Mouse (Mus musculus) megakaryocyte progenitor cell, adult 5-6 weeks (primary cell): ENCODE data around the gene Ssx2ip. TPM values are rescaled to one million over a fixed set of nuclear protein-coding genes. Genes with fewer than 3 reads are reported as not detected.
A peak's percentile ranks its signal among the peaks of the same experiment; 100 is the strongest.

Source experiments
- ATAC-seq: replicated peaks from 2 replicates; pipeline ENCODE4 v1.8.0; 2016; ENCODE audit warnings: mild to moderate bottlenecking, moderate TSS enrichment, inconsistent platforms; ENCODE audit not compliant: poor library complexity
- total RNA-seq, 2 experiments: library from RNA; stranded (forward) in 1 of 2; stranded (reverse) in 1 of 2; fragments of 157-497, 149-512 nt in 1 of 2; fragments of 200-1000 nt in 1 of 2; gene quantifications; 2 replicates each; pipeline versions ENCODE4 v1.2.3 to v1.2.4; 2015 to 2017

The Ssx2ip gene
- 13.2 and 16.2 TPM in 2 replicates for total RNA-seq (2015)
- 22.1 and 26.2 TPM in 2 replicates for total RNA-seq (2017)

- ATAC-seq = peak; percentile 89
Observed at GRCm38 (mm10) chr3:146404311-146405201, at the start of gene Ssx2ip. Ssx2ip (plus strand) TSS chr3:146404642.

- ATAC-seq = no peak
Observed at GRCm38 (mm10) chr3:146355146-146355545, 49.3 kb upstream of the Ssx2ip start.

GRCm38 (mm10) chr3:146365471-146365870 is 39.0 kb upstream of the Ssx2ip start:
- peak; percentile 61; the same call in 1 of the 2 replicates for ATAC-seq

- ATAC-seq = peak; percentile 81
Observed at GRCm38 (mm10) chr3:146367058-146367457, 37.4 kb upstream of the Ssx2ip start.

GRCm38 (mm10) chr3:146370553-146371095 is 33.8 kb upstream of the Ssx2ip start:
- no peak for ATAC-seq

GRCm38 (mm10) chr3:146371201-146371600 is 33.2 kb upstream of the Ssx2ip start:
- ATAC-seq = no peak

- ATAC-seq = no peak
Observed at GRCm38 (mm10) chr3:146374596-146375175, 29.8 kb upstream of the Ssx2ip start.

GRCm38 (mm10) chr3:146375224-146375657 is 29.2 kb upstream of the Ssx2ip start:
- ATAC-seq = no peak

- peak; percentile 61; the same call in 1 of the 2 replicates for ATAC-seq
Observed at GRCm38 (mm10) chr3:146376337-146377130, 27.9 kb upstream of the Ssx2ip start.

GRCm38 (mm10) chr3:146377216-146377615 is 27.2 kb upstream of the Ssx2ip start:
- no peak for ATAC-seq

GRCm38 (mm10) chr3:146378753-146379152 is 25.7 kb upstream of the Ssx2ip start:
- ATAC-seq = no peak

GRCm38 (mm10) chr3:146379740-146380466 is 24.5 kb upstream of the Ssx2ip start:
- ATAC-seq = no peak

GRCm38 (mm10) chr3:146380874-146381273 is 23.6 kb upstream of the Ssx2ip start:
- ATAC-seq = no peak

- ATAC-seq = peak; percentile 40
Observed at GRCm38 (mm10) chr3:146381471-146381870, 23.0 kb upstream of the Ssx2ip start.

GRCm38 (mm10) chr3:146386800-146387199 is 17.6 kb upstream of the Ssx2ip start:
- no peak for ATAC-seq

GRCm38 (mm10) chr3:146392656-146393321 is 11.7 kb upstream of the Ssx2ip start:
- 0 out of 2 replicates have a peak, but pooled peaks have one; percentile 22 for ATAC-seq

GRCm38 (mm10) chr3:146393641-146394100 is 10.8 kb upstream of the Ssx2ip start:
- ATAC-seq = peak; percentile 27; the same call in 1 of the 2 replicates

- no peak for ATAC-seq
Observed at GRCm38 (mm10) chr3:146396256-146396655, 8.2 kb upstream of the Ssx2ip start.

- ATAC-seq = no peak
Observed at GRCm38 (mm10) chr3:146396934-146397333, 7.5 kb upstream of the Ssx2ip start.
